Mouse (Mus musculus) neural tube, embryonic 11.5 days (tissue): ENCODE results near the gene Trim71. TPM values are rescaled to one million over a fixed set of nuclear protein-coding genes. Genes with fewer than 3 reads are reported as not detected.

Source experiments
- ATAC-seq: fragments of 200-750 bp; cut with Nextera tagmentation; 2 replicates; pipeline ENCODE4 v1.8.0; 2017; ENCODE audit warnings: moderate number of reproducible peaks, mild to moderate bottlenecking, moderate TSS enrichment, moderate library complexity; ENCODE audit not compliant: insufficient read depth, low FRiP score, low TSS enrichment
- DNase-seq: peaks from one replicate; pipeline ENCODE4 v3.0.0-alpha.2; 2015; ENCODE audit warnings: low spot score
- H3K27ac ChIP-seq: fragments of 300-500 bp; sonication (generic); 2 replicates; pipeline ENCODE4 v1.5.1; 2014; ENCODE audit warnings: low read depth, mild to moderate bottlenecking, low read length
- H3K27me3 ChIP-seq: fragments of 300-500 bp; sonication (generic); 2 replicates; pipeline ENCODE4 v1.6.1; 2014; ENCODE audit warnings: mild to moderate bottlenecking, low read length, mixed read lengths; ENCODE audit not compliant: control insufficient read depth, insufficient read depth
- H3K36me3 ChIP-seq: fragments of 300-500 bp; sonication (generic); 2 replicates; pipeline ENCODE4 v1.6.1; 2014; ENCODE audit warnings: mild to moderate bottlenecking, low read length, moderate library complexity, mixed read lengths; ENCODE audit not compliant: control insufficient read depth, insufficient read depth
- H3K4me1 ChIP-seq: fragments of 300-500 bp; sonication (generic); 2 replicates; pipeline ENCODE4 v1.6.1; 2014; ENCODE audit warnings: low read length, mixed read lengths; ENCODE audit not compliant: control insufficient read depth, insufficient read depth
- H3K4me2 ChIP-seq: fragments of 300-500 bp; sonication (generic); 2 replicates; pipeline ENCODE4 v1.6.1; 2014; ENCODE audit warnings: low read depth, mild to moderate bottlenecking, moderate library complexity
- H3K4me3 ChIP-seq: fragments of 300-500 bp; sonication (generic); 2 replicates; pipeline ENCODE4 v1.5.1; 2014; ENCODE audit warnings: low read depth, low read length
- H3K9ac ChIP-seq: fragments of 300-500 bp; sonication (generic); 2 replicates; pipeline ENCODE4 v1.6.1; 2014; ENCODE audit warnings: mild to moderate bottlenecking, low read length
- H3K9me3 ChIP-seq: fragments of 300-500 bp; sonication (generic); 2 replicates; pipeline ENCODE4 v1.6.1; 2016; ENCODE audit warnings: low read length; ENCODE audit not compliant: control insufficient read depth
- WGBS: fragments of 180-500 bp; shearing (Covaris S2); extraction: QIAGEN DNeasy Blood & Tissue Kit; methylation state at CpG from one replicate; pipeline ENCODE4 v1.1.7; 2014; 5-methylcytosine and 5-hydroxymethylcytosine counted together
- polyA plus RNA-seq: library from polyadenylated mRNA; unstranded; fragments of >200 nt; fragmentation: Nextera tagmentation; extraction: Ambion mirVana; gene quantifications from 2 replicates; pipeline ENCODE4 v1.2.1, GENCODE M21; 2014

Gene Trim71
- polyA plus RNA-seq, 1 experiment from 2014 or later = 2.1 TPM

- 0 out of 2 replicates have a peak, but pooled peaks have one; percentile 39 for ATAC-seq
Observed at GRCm38 (mm10) chr9:114536628-114537027, 27.5 kb downstream of the Trim71 start.

DNA sequence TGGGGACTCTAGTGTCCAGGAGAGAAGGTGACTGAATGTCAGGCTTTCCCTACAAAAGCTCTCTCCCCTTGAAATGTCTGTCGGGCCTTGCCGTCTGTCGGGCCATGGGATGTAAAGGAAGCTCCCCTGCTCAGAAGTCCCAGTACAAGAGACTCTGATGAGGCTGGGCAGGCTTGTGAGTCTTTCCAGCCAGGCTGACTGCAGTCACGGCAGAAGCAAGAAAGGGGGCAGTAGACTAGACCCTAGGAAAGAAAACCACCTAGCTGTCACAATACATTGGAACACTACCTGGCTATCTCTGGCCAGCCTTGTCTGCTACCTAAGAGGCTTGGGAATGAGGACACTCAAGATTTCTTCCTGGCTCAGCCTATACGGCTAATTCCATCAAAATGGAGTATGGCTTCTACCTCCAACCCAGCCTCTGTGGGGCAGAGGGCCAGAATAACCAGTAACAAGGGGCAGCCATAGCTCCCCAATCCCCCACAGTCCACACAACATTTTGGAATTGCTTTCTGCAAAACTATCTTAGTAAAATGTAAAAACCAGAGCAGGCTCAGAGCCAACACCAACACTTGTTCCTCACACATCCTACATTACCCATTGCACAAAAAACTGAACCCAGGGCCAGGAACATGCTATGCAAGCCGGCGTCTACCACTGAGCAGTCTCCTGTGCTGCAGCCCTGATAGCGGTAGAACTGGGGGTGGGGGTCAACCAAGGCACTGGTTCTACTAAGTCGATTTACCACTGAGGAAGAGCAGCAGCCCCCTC is 29.2 kb downstream of the Trim71 start:
- no peak overlapping the region for H3K9ac ChIP-seq
- no peaks in the 10 kb centered on the region for H3K27me3 ChIP-seq
- ATAC-seq = no peak
- H3K27ac ChIP-seq = no peak overlapping the region
- H3K36me3 ChIP-seq = no peaks in the 10 kb centered on the region
- peaks cover 37% of the 10 kb centered on the region for H3K4me1 ChIP-seq
- H3K4me3 ChIP-seq = no peak overlapping the region
- H3K4me2 ChIP-seq = no peak overlapping the region
- 82% methylated on average over 9 of the region's 9 CpGs for WGBS
- H3K9me3 ChIP-seq = no peaks in the 10 kb centered on the region
- no peak for DNase-seq

More at GRCm38 (mm10) chr9:114536628-114537027, 27.5 kb downstream of the Trim71 start:
- H3K36me3 ChIP-seq = no peaks in the 10 kb centered on the region
- no peaks in the 10 kb centered on the region for H3K9me3 ChIP-seq
- 4% methylated on average over 2 of the region's 2 CpGs for WGBS
- H3K27me3 ChIP-seq = no peaks in the 10 kb centered on the region
- H3K9ac ChIP-seq = no peak overlapping the region
- no peak overlapping the region for H3K4me3 ChIP-seq
- H3K4me1 ChIP-seq = peaks cover 29% of the 10 kb centered on the region
- peak; percentile 55 for DNase-seq
- H3K27ac ChIP-seq = 0 out of 2 replicates have a peak overlapping the region, but pooled peaks have one; percentile 64
- no peak overlapping the region for H3K4me2 ChIP-seq

GRCm38 (mm10) chr9:114533848-114534247 is 30.3 kb downstream of the Trim71 start:
- Histone ChIP-seq H3K9me3 (no peaks in the 10 kb centered on the region), H3K36me3 (no peaks in the 10 kb centered on the region), H3K4me3 (no peak overlapping the region), H3K27ac (no peak overlapping the region), H3K4me1 (peaks cover 37% of the 10 kb centered on the region), H3K4me2 (no peak overlapping the region), H3K27me3 (no peaks in the 10 kb centered on the region), H3K9ac (no peak overlapping the region)
- DNase-seq (no peak), ATAC-seq (no peak)
- WGBS = 82% methylated on average over 4 of the region's 4 CpGs

- H3K4me3 ChIP-seq = no peak overlapping the region
- peaks cover 29% of the 10 kb centered on the region for H3K4me1 ChIP-seq
- 17% methylated on average over 11 of the region's 11 CpGs for WGBS
- H3K9ac ChIP-seq = no peak overlapping the region
- H3K27me3 ChIP-seq = no peaks in the 10 kb centered on the region
- no peak overlapping the region for H3K27ac ChIP-seq
- ATAC-seq (no peak), DNase-seq (peak; percentile 34)
- H3K9me3 ChIP-seq = no peaks in the 10 kb centered on the region
- H3K36me3 ChIP-seq = no peaks in the 10 kb centered on the region
- no peak overlapping the region for H3K4me2 ChIP-seq
Observed at GRCm38 (mm10) chr9:114531276-114531675, 32.9 kb downstream of the Trim71 start.

DNA sequence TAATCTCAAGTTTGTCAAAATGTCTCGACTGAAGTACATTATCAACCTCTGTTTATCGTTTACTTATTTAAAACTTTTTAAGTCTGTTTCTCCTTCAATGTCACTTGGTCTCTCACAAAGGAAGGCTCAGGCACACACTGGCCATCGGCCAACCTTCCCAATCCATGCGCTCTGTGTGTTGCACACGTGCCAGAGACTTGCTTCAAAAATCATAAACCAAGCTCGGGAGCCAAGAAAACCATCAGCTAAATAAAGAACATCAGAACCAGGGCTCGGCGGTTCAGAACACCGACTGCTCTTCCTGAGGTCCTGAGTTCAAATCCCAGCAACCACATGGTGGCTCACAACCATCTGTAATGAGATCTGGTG is 35.5 kb downstream of the Trim71 start:
- 55% methylated on average over 9 of the region's 9 CpGs for WGBS
- no peak for ATAC-seq
- H3K9me3 ChIP-seq = no peaks in the 10 kb centered on the region
- no peak for DNase-seq
- H3K9ac ChIP-seq = no peak overlapping the region
- H3K4me2 ChIP-seq = no peak overlapping the region
- H3K4me1 ChIP-seq = peaks cover 39% of the 10 kb centered on the region
- H3K27me3 ChIP-seq = no peaks in the 10 kb centered on the region
- H3K36me3 ChIP-seq = no peaks in the 10 kb centered on the region
- H3K27ac ChIP-seq = no peak overlapping the region; the same call in 1 of the 2 replicates
- no peak overlapping the region for H3K4me3 ChIP-seq

DNA sequence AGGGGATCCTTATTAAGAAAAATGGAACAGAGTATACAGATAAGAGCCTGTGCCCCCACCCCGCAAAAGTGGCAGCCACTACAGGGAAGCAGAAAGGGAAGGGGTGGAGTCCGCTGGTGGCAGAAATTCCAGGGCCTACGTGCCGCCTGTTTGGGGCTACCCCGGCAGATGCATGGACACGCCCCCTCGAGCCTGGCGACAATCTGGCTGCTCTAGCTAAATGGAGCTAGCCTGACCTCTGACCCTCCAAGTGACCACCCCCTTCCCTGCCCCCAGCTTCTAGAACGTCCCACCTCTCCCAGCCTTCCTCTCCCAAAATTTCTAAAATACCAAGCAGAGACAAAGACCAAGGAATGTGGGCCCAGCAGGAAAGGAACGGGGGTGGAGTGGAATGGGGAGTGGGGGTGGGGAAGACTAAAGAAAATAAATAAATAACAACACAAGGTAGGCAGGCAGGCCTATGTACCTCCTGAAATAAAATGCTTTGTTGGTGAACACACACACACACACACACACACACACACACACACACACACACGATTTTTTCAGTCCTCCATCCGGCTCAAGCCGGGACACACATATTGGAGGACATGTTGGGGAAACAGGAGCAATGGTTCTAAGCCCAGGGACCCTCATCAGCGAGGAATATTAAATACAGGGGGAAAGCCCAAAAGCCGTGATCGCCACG is 36.0 kb downstream of the Trim71 start:
- H3K4me1 ChIP-seq = peaks cover 39% of the 10 kb centered on the region
- no peak overlapping the region for H3K9ac ChIP-seq
- WGBS = 10% methylated on average over 17 of the region's 17 CpGs
- no peaks in the 10 kb centered on the region for H3K36me3 ChIP-seq
- no peak overlapping the region for H3K4me3 ChIP-seq
- H3K9me3 ChIP-seq = no peaks in the 10 kb centered on the region
- ATAC-seq (no peak), DNase-seq (peak; percentile 72)
- no peak overlapping the region; the same call in 1 of the 2 replicates for H3K27ac ChIP-seq
- H3K27me3 ChIP-seq = no peaks in the 10 kb centered on the region
- H3K4me2 ChIP-seq = peak overlapping the region; percentile 24

- DNase-seq (peak; percentile 82), ATAC-seq (peak; percentile 46)
- peak overlapping the region; percentile 28 for H3K4me2 ChIP-seq
- 0% methylated on average over 16 of the region's 16 CpGs for WGBS
- no peak overlapping the region for H3K9ac ChIP-seq
- no peaks in the 10 kb centered on the region for H3K36me3 ChIP-seq
- no peaks in the 10 kb centered on the region for H3K27me3 ChIP-seq
- no peak overlapping the region for H3K4me3 ChIP-seq
- H3K4me1 ChIP-seq = peaks cover 39% of the 10 kb centered on the region
- H3K27ac ChIP-seq = peak overlapping the region; percentile 69
- H3K9me3 ChIP-seq = no peaks in the 10 kb centered on the region
Observed at GRCm38 (mm10) chr9:114527085-114527484, 37.1 kb downstream of the Trim71 start.

DNA sequence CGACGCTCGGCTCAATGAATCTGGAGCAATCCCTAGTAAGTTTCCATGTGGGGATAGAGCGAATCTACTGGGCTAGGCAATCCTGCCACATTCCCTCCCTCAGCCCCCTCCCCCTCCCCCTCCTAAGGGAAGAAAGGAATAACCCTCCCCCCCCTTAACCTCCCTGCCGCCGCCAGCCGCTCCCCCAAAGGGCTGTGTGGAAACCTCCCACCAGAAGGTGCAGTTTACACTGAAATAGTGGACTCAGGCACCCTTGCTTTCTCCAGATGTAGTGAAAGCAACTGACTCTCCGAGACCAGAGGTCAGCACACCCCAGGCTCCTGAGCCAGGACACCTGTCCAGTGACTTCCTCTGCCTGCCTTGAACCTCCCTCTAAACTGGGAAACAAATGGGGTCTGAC is 37.6 kb downstream of the Trim71 start:
- WGBS = 2% methylated on average over 8 of the region's 8 CpGs
- Histone ChIP-seq H3K4me1 (peaks cover 35% of the 10 kb centered on the region), H3K4me3 (0 out of 2 replicates have a peak overlapping the region, but pooled peaks have one; percentile 6), H3K9me3 (no peaks in the 10 kb centered on the region), H3K27me3 (no peaks in the 10 kb centered on the region), H3K4me2 (peak overlapping the region; percentile 28), H3K36me3 (no peaks in the 10 kb centered on the region), H3K9ac (0 out of 2 replicates have a peak overlapping the region, but pooled peaks have one; percentile 3), H3K27ac (peak overlapping the region; percentile 69)
- DNase-seq (peak; percentile 19), ATAC-seq (no peak; the same call in 1 of the 2 replicates)
